In genomic region chr1:134777936-134778548, GRCm38 (mm10) we compare ENCODE assay signal across 11 mouse cellular contexts.
DNase-seq lines count a peak whose midpoint lies in the region; ATAC-seq and TF ChIP-seq lines count a peak whose summit lies in the region.
"Had no signal": no experiment of that assay in that cellular context is flagged by ENCODE, and none has a peak within 500 bp of the region (broad histone marks: within the 10 kb centered on the region; RNA-seq: fewer than 3 reads in every experiment).

No protein-coding gene starts in this region.

- peaks cover 49% of the 10 kb centered on the region for H3K4me1 ChIP-seq in kidney, embryonic 15.5 days
- peaks cover 36% of the 10 kb centered on the region for H3K4me1 ChIP-seq in kidney, embryonic 16.5 days (ENCODE audit: insufficient read depth, low read length)
- H3K4me1 ChIP-seq in embryonic facial prominence, embryonic 10.5 days, result peaks cover 51% of the 10 kb centered on the region
- peaks cover 37% of the 10 kb centered on the region for H3K4me1 ChIP-seq in intestine, embryonic 15.5 days (replicated peaks)
- peaks cover 10% of the 10 kb centered on the region for H3K4me1 ChIP-seq in small intestine, adult 2 months (ENCODE audit: control insufficient read depth, insufficient read depth, insufficient read length, low read length)

- H3K4me2 ChIP-seq in kidney, embryonic 15.5 days, result no peak overlapping the region
- no peak overlapping the region for H3K4me2 ChIP-seq in kidney, embryonic 16.5 days (replicated peaks; ENCODE audit: low read depth, low read length)
- no peak overlapping the region for H3K4me2 ChIP-seq in intestine, embryonic 15.5 days (replicated peaks)
- H3K4me2 ChIP-seq: forebrain, embryonic 12.5 days; hindbrain, embryonic 13.5 days had no signal

- H3K9ac ChIP-seq in kidney, embryonic 15.5 days, result no peak overlapping the region
- no peak overlapping the region for H3K9ac ChIP-seq in kidney, embryonic 16.5 days (replicated peaks; ENCODE audit: low read length)
- H3K9ac ChIP-seq in intestine, embryonic 15.5 days, result peak overlapping the region; percentile 0; the same call in 1 of the 2 replicates
- H3K9ac ChIP-seq: forebrain, embryonic 12.5 days; hindbrain, embryonic 13.5 days had no signal

- no peaks in the 10 kb centered on the region for H3K36me3 ChIP-seq in kidney, embryonic 15.5 days
- H3K36me3 ChIP-seq in kidney, embryonic 16.5 days (ENCODE audit: insufficient read depth, low read length), result no peaks in the 10 kb centered on the region
- H3K36me3 ChIP-seq in embryonic facial prominence, embryonic 10.5 days (replicated peaks), result no peaks in the 10 kb centered on the region
- H3K36me3 ChIP-seq in intestine, embryonic 15.5 days, result no peaks in the 10 kb centered on the region
- H3K36me3 ChIP-seq in small intestine, adult 2 months (ENCODE audit: control insufficient read depth, insufficient read depth, low read length), result peaks cover 16% of the 10 kb centered on the region

- no peak for DNase-seq in embryonic facial prominence, embryonic 10.5 days (ENCODE audit: low spot score)
- DNase-seq in right cerebral cortex, postnatal 10 days (ENCODE audit: low spot score in 2 of 2), result no peak
- no peak for DNase-seq in embryo, embryonic 10 days (ENCODE audit: low spot score)
- DNase-seq: layer of hippocampus, adult 9-11 months; lung, adult 2 months had no signal

- peak overlapping the region; percentile 43 for H3K27ac ChIP-seq in kidney, embryonic 15.5 days
- no peak overlapping the region for H3K27ac ChIP-seq in kidney, embryonic 16.5 days (ENCODE audit: low read length)
- H3K27ac ChIP-seq in embryonic facial prominence, embryonic 10.5 days (replicated peaks), result peak overlapping the region; percentile 41
- 0 out of 2 replicates have a peak overlapping the region, but pooled peaks have one; percentile 22 for H3K27ac ChIP-seq in intestine, embryonic 15.5 days
- H3K27ac ChIP-seq in small intestine, adult 2 months (ENCODE audit: insufficient read depth, low read depth, low read length), result peak overlapping the region; percentile 62; the same call in 1 of the 2 replicates
- H3K27ac ChIP-seq: forebrain, embryonic 12.5 days; hindbrain, embryonic 13.5 days had no signal

- TF ChIP-seq CTCF in small intestine, adult 2 months (IDR thresholded peaks at IDR 0.05; ENCODE audit: extremely low read depth, insufficient read length, insufficient replicate concordance, low read depth, low read length), result no peak

- no peak for TF ChIP-seq POLR2A in small intestine, adult 2 months (IDR thresholded peaks at IDR 0.05; ENCODE audit: low read depth, low read length)

- no peak overlapping the region for H3K4me3 ChIP-seq in kidney, embryonic 15.5 days (replicated peaks)
- H3K4me3 ChIP-seq in kidney, embryonic 16.5 days (ENCODE audit: low read length), result no peak overlapping the region
- no peak overlapping the region for H3K4me3 ChIP-seq in embryonic facial prominence, embryonic 10.5 days
- no peak overlapping the region for H3K4me3 ChIP-seq in intestine, embryonic 15.5 days (replicated peaks)
- H3K4me3 ChIP-seq in small intestine, adult 2 months (ENCODE audit: low read depth, low read length), result no peak overlapping the region
- H3K4me3 ChIP-seq: forebrain, embryonic 12.5 days; hindbrain, embryonic 13.5 days had no signal

- H3K9me3 ChIP-seq in kidney, embryonic 15.5 days (replicated peaks), result no peaks in the 10 kb centered on the region
- H3K9me3 ChIP-seq in kidney, embryonic 16.5 days (ENCODE audit: low read length), result no peaks in the 10 kb centered on the region
- no peaks in the 10 kb centered on the region for H3K9me3 ChIP-seq in embryonic facial prominence, embryonic 10.5 days
- no peaks in the 10 kb centered on the region for H3K9me3 ChIP-seq in intestine, embryonic 15.5 days
- H3K9me3 ChIP-seq: forebrain, embryonic 12.5 days; hindbrain, embryonic 13.5 days had no signal

- WGBS in kidney, embryonic 15.5 days, result 67% methylated on average over 13 of the region's 13 CpGs
- WGBS in kidney, embryonic 16.5 days, result 62% methylated on average over 13 of the region's 13 CpGs
- 55% methylated on average over 13 of the region's 13 CpGs for WGBS in embryonic facial prominence, embryonic 10.5 days
- 71% methylated on average over 13 of the region's 13 CpGs for WGBS in intestine, embryonic 15.5 days
- 80% methylated on average over 13 of the region's 13 CpGs for WGBS in small intestine, adult 2 months

- ATAC-seq in kidney, embryonic 15.5 days (replicated peaks; ENCODE audit: low FRiP score), result no peak
- ATAC-seq in kidney, embryonic 16.5 days (ENCODE audit: low FRiP score, low TSS enrichment), result no peak
- no peak for ATAC-seq in intestine, embryonic 15.5 days

- H3K27me3 ChIP-seq in kidney, embryonic 15.5 days, result no peaks in the 10 kb centered on the region
- no peaks in the 10 kb centered on the region for H3K27me3 ChIP-seq in kidney, embryonic 16.5 days (ENCODE audit: insufficient read depth, low read length)
- H3K27me3 ChIP-seq in embryonic facial prominence, embryonic 10.5 days (replicated peaks; ENCODE audit: low read depth, poor library complexity, severe bottlenecking), result no peaks in the 10 kb centered on the region
- no peaks in the 10 kb centered on the region for H3K27me3 ChIP-seq in intestine, embryonic 15.5 days (replicated peaks)
- no peaks in the 10 kb centered on the region for H3K27me3 ChIP-seq in small intestine, adult 2 months (ENCODE audit: control insufficient read depth, insufficient read depth, low read length)
- H3K27me3 ChIP-seq: forebrain, embryonic 12.5 days; hindbrain, embryonic 13.5 days had no signal
